Mouse (Mus musculus) megakaryocyte, embryonic 14.5 days (primary cell): ENCODE data around the gene Os9.

Source experiments
- FLI1 ChIP-seq: IDR thresholded peaks from 2 replicates; pipeline ENCODE4 v1.6.1; 2012; ENCODE audit warnings: low read length, inconsistent platforms, mixed read lengths
- GATA1 ChIP-seq: IDR thresholded peaks from 3 replicates; pipeline ENCODE4 v1.6.1; 2012; ENCODE audit warnings: mixed read lengths, low read length, inconsistent platforms, borderline replicate concordance

DNA sequence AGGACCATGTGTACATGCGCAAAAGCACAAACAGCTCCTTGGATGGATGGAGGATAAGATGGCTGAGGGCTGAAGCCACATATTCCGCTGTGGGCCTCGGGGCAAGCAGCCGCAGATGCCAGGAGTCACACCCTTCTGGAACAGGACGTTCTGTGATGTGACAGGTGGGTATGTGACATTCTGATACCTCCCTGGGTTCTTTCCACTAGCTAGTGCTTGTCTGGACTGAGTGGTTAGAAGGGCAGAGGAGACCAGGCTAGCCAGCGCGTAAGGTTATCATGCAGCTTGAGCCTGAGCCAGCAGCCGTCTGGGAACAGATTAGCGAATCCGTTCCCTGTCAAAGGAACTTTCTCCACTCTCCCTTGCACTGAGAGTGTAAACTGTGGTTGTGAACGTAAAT, 20.0 kb upstream of the Os9 start:
- TF ChIP-seq FLI1 (no peak), GATA1 (no peak)
